Mouse (Mus musculus) hindbrain, postnatal 0 days (tissue): ENCODE measurements around the gene Tlr5. TPM values are rescaled to one million over a fixed set of nuclear protein-coding genes. Genes with fewer than 3 reads are reported as not detected.

Source experiments
- ATAC-seq: fragments of 200-750 bp; cut with Nextera tagmentation; 2 replicates; pipeline ENCODE4 v1.8.0; 2017; ENCODE audit warnings: mild to moderate bottlenecking, moderate TSS enrichment, moderate library complexity
- DNase-seq: peaks from one replicate; pipeline ENCODE4 v3.0.0-alpha.2; 2015; ENCODE audit warnings: low spot score
- H3K27ac ChIP-seq: fragments of 300-500 bp; sonication (generic); 2 replicates; pipeline ENCODE4 v1.5.1; 2014; ENCODE audit warnings: mild to moderate bottlenecking
- H3K27me3 ChIP-seq: fragments of 300-500 bp; sonication (generic); 2 replicates; pipeline ENCODE4 v1.6.1; 2014; ENCODE audit warnings: low read length, mixed read lengths; ENCODE audit not compliant: insufficient read depth
- H3K36me3 ChIP-seq: fragments of 300-500 bp; sonication (generic); 2 replicates; pipeline ENCODE4 v1.6.1; 2014; ENCODE audit warnings: low read length, mixed read lengths; ENCODE audit not compliant: insufficient read depth
- H3K4me1 ChIP-seq: fragments of 300-500 bp; sonication (generic); 2 replicates; pipeline ENCODE4 v1.6.1; 2014; ENCODE audit warnings: antibody characterized with exemption, low read length, mixed read lengths; ENCODE audit not compliant: insufficient read depth
- H3K4me2 ChIP-seq: fragments of 300-500 bp; sonication (generic); 2 replicates; pipeline ENCODE4 v1.6.1; 2014; ENCODE audit warnings: low read depth, mild to moderate bottlenecking, low read length, moderate library complexity, mixed read lengths
- H3K4me3 ChIP-seq: fragments of 300-500 bp; sonication (generic); 2 replicates; pipeline ENCODE4 v1.5.1; 2014; ENCODE audit warnings: low read length
- H3K9ac ChIP-seq: fragments of 300-500 bp; sonication (generic); replicated peaks from 2 replicates; pipeline ENCODE4 v1.6.1; 2014; ENCODE audit warnings: mild to moderate bottlenecking, low read length, moderate library complexity, mixed read lengths
- H3K9me3 ChIP-seq: fragments of 300-500 bp; sonication (generic); 2 replicates; pipeline ENCODE4 v1.6.1; 2016; ENCODE audit warnings: low read length, mixed read lengths
- CTCF ChIP-seq: IDR thresholded peaks from 2 replicates; pipeline ENCODE4 v1.5.1; 2016; ENCODE audit warnings: antibody characterized with exemption, control low read depth, low read depth
- WGBS: fragments of 180-500 bp; shearing (Covaris S2); extraction: QIAGEN DNeasy Blood & Tissue Kit; methylation state at CpG from one replicate; pipeline ENCODE4 v1.1.7; 2014; 5-methylcytosine and 5-hydroxymethylcytosine counted together
- polyA plus RNA-seq: library from polyadenylated mRNA; unstranded; fragments of >200 nt; fragmentation: Nextera tagmentation; extraction: Ambion mirVana; gene quantifications from 2 replicates; pipeline ENCODE4 v1.2.1, GENCODE M21; 2015
- total RNA-seq: library from RNA; depleted of rRNA; stranded (reverse); fragments of >200 nt; gene quantifications from 2 replicates; pipeline ENCODE4 v1.2.3, GENCODE M21; 2014

The Tlr5 gene
- total and polyA plus RNA-seq, 2 experiments from 2014 or later = 0.55 to 1.4 TPM

DNA sequence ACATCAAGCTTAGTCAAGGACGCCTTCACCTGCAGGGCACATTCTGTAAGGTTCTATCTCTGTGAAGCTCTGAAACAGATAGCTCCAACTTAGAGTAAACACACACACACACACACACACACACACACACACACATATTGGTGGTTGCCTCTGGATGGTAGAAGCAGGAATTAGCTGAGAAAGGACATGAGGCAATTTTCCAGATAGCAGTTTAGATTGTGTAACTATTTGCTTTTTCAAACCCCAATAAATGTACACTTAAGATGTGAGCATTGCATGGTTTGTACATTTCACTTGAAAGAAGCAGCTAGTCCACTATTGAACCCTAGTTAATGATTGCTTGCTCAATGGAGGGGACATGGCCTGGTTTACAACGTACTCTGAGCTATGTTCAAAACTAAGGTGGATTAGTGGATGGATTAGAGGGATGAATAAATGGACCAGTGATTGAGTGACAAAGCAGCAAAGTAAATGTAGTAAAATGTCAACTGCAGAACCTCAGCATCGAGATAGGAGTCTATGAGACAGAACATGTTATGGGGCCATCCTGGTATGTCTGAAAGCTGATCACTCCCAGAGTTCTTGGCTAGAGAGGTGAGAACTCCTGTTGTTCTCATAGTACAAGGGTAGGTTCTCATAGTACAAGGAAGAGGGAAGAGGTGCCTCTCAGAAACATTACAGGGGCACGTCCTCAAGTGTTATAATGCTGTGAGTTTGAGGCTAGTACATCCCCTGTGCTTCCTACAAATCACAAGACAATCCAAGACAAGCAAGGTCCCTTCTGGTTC is 40.3 kb upstream of the Tlr5 start:
- ATAC-seq (no peak), DNase-seq (no peak)
- no peak overlapping the region for H3K4me3 ChIP-seq
- H3K4me2 ChIP-seq = no peak overlapping the region
- no peaks in the 10 kb centered on the region for H3K9me3 ChIP-seq
- no peak overlapping the region for H3K27ac ChIP-seq
- H3K36me3 ChIP-seq = no peaks in the 10 kb centered on the region
- H3K9ac ChIP-seq = no peak overlapping the region
- 0 out of 2 replicates have a peak, but pooled peaks cover 9% of the 10 kb centered on the region for H3K4me1 ChIP-seq
- H3K27me3 ChIP-seq = no peaks in the 10 kb centered on the region
- TF ChIP-seq CTCF = no peak
- 89% methylated on average over 4 of the region's 4 CpGs for WGBS

DNA sequence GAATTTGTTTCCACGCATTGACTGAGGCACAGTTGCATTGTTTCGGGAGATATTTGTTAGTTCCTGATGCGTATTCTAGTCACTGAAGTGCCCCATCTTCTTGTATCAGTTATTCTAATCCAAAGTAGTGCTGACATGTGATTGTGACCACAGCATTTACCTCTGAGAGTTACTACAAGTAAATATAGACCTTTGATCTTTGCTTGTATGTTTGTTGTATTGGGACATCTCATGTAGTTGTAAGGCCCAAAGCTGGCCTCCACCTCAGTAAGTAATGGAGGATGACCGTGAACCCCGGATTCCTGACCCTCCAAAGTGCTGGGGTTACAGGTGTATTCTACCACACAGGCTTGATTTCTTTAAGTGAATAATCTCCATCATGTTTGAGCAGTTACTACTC is 38.4 kb upstream of the Tlr5 start:
- TF ChIP-seq CTCF = no peak
- H3K9ac ChIP-seq = no peak overlapping the region
- no peak overlapping the region for H3K27ac ChIP-seq
- 0 out of 2 replicates have a peak, but pooled peaks cover 9% of the 10 kb centered on the region for H3K4me1 ChIP-seq
- no peaks in the 10 kb centered on the region for H3K36me3 ChIP-seq
- WGBS = 97% methylated on average over 5 of the region's 5 CpGs
- DNase-seq (no peak), ATAC-seq (no peak)
- H3K9me3 ChIP-seq = no peaks in the 10 kb centered on the region
- no peaks in the 10 kb centered on the region for H3K27me3 ChIP-seq
- no peak overlapping the region for H3K4me2 ChIP-seq
- no peak overlapping the region for H3K4me3 ChIP-seq

- DNase-seq (peak; percentile 63), ATAC-seq (peak; percentile 92)
- no peaks in the 10 kb centered on the region for H3K27me3 ChIP-seq
- 23% methylated on average over 8 of the region's 8 CpGs for WGBS
- H3K9ac ChIP-seq = 0 out of 2 replicates have a peak overlapping the region, but pooled peaks have one; percentile 5
- TF ChIP-seq CTCF = no peak
- H3K9me3 ChIP-seq = no peaks in the 10 kb centered on the region
- no peak overlapping the region for H3K4me2 ChIP-seq
- H3K36me3 ChIP-seq = no peaks in the 10 kb centered on the region
- H3K27ac ChIP-seq = peak overlapping the region; percentile 64
- H3K4me3 ChIP-seq = no peak overlapping the region
- peaks cover 13% of the 10 kb centered on the region; the same call in 1 of the 2 replicates for H3K4me1 ChIP-seq
Observed at GRCm38 (mm10) chr1:182918718-182919346, 35.8 kb upstream of the Tlr5 start.

DNA sequence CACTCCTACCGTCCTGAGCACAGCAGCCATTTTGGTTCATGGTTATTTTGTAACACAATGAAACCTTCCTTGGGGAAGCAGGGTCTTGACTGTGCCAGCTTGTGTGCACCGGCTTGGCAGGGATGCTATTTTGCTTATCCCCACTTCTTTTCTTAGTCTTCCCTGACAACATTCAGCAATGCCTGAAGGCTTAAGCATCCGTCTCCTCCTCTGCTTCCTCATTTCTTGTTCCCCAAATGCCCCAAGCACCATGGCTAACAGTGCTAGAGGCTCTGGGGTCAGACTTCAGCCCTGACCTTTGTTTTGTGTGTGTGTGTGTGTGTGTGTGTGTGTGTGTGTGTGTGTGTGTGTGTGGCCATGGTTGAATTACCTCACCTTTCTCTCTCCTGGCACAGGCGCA is 31.8 kb upstream of the Tlr5 start:
- Histone ChIP-seq H3K4me2 (no peak overlapping the region), H3K4me1 (peaks cover 13% of the 10 kb centered on the region; the same call in 1 of the 2 replicates), H3K9me3 (no peaks in the 10 kb centered on the region), H3K27me3 (no peaks in the 10 kb centered on the region), H3K27ac (no peak overlapping the region), H3K9ac (no peak overlapping the region), H3K36me3 (no peaks in the 10 kb centered on the region), H3K4me3 (no peak overlapping the region)
- 38% methylated on average over 4 of the region's 4 CpGs for WGBS
- ATAC-seq (no peak), DNase-seq (peak; percentile 21)
- TF ChIP-seq CTCF = no peak

DNA sequence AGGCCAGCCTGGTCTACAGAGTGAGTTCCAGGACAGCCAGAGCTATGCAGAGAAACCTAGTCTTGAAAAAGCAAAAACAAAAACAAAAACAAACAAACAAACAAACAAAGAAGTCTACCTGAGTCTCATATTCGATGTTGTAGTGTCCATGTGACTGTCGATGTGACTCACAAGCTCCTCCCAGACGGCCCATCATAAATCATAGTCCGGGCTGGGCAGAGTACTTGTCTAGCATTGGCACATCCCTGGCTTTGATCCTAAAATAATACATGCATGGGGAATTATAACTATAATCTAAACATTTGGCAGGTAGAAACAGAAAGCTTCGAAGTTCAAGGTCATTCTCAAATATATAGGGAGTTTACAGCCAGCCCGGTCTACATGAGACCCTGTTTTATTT is 28.1 kb upstream of the Tlr5 start:
- H3K4me2 ChIP-seq = no peak overlapping the region
- H3K36me3 ChIP-seq = no peaks in the 10 kb centered on the region
- H3K27me3 ChIP-seq = no peaks in the 10 kb centered on the region
- no peak overlapping the region for H3K9ac ChIP-seq
- no peak for TF ChIP-seq CTCF
- WGBS = 89% methylated on average over 6 of the region's 6 CpGs
- H3K9me3 ChIP-seq = no peaks in the 10 kb centered on the region
- no peak for DNase-seq
- ATAC-seq = no peak
- no peak overlapping the region for H3K27ac ChIP-seq
- H3K4me3 ChIP-seq = no peak overlapping the region
- peaks cover 4% of the 10 kb centered on the region; the same call in 1 of the 2 replicates for H3K4me1 ChIP-seq

DNA sequence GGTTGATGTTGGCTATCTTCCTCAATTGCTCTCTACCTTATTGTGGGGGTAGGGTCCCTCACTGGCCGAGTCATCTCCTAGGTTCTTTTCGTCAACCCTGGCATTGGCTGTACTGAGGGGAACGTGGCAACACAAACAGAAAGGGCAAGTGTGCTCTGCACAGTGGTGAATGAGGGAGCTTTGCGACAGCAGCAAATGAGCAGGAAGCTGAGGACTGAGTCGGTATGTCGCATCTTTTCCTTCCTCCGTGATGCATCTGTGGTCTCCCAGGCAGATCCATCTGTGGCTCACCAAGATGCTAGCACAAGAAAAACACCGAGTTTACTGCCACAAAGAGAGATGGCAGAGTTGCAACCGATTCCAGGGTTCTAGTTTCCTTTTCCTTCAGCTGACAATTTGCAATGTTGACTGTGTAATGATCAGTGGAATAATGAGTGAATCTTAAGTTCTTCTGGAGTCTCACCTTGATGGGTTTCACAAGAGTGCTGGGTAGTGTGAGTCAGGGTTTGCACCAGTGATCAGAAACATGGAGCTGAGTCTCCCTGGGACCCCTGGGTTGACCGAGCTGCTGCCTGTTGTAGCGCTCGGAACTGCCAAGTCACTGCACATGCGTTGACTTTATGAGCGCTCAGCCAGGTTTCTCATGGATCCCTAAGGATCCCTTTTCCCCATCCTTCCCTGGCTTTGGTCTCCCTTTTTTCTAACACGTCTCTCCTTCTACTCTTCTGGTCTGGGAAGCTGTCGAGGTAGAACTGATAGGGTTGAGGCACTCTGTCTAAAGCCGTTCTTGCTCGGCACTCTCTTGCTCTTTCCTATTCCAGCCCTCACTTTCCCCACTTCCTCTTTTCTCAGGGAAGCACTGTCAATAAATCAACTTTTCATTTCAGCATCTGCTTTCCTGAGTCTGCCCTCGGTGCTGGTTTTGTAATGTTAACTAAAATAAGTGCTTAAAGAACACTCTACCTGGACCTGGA is 26.4 kb upstream of the Tlr5 start:
- Histone ChIP-seq H3K27me3 (no peaks in the 10 kb centered on the region), H3K36me3 (no peaks in the 10 kb centered on the region), H3K27ac (no peak overlapping the region), H3K9me3 (no peaks in the 10 kb centered on the region), H3K4me1 (no peaks in the 10 kb centered on the region), H3K9ac (no peak overlapping the region), H3K4me2 (no peak overlapping the region), H3K4me3 (no peak overlapping the region)
- ATAC-seq (no peak), DNase-seq (no peak)
- TF ChIP-seq CTCF = no peak
- 72% methylated on average over 19 of the region's 19 CpGs for WGBS
